Mouse (Mus musculus): Measurements from ENCODE around the gene Rpgrip1l. TPM values are rescaled to one million over a fixed set of nuclear protein-coding genes. Genes with fewer than 3 reads are reported as not detected.
A peak's percentile ranks its signal among the peaks of the same experiment; 100 is the strongest.

Gene Rpgrip1l
- polyA plus RNA-seq, 1 experiment from 2014 or later: 6.0 TPM

- Histone ChIP-seq H3K4me2 (replicated peaks; ENCODE audit: low read depth, low read length) (no peak overlapping the region), H3K9me3 (ENCODE audit: low read length) (no peaks in the 10 kb centered on the region), H3K27me3 (replicated peaks; ENCODE audit: insufficient read depth, low read length) (no peaks in the 10 kb centered on the region), H3K27ac (ENCODE audit: low read length) (no peak overlapping the region), H3K4me1 (ENCODE audit: insufficient read depth, low read depth, low read length) (no peaks in the 10 kb centered on the region), H3K4me3 (ENCODE audit: low read depth, low read length) (no peak overlapping the region), H3K36me3 (ENCODE audit: insufficient read depth, low read length) (no peaks in the 10 kb centered on the region), H3K9ac (replicated peaks; ENCODE audit: low read depth) (no peak overlapping the region)
- WGBS: 71% methylated on average over 3 of the region's 3 CpGs
- TF ChIP-seq EP300 (IDR thresholded peaks at IDR 0.05): no peak
- TF ChIP-seq CTCF (IDR thresholded peaks at IDR 0.05): no peak
- no peak for DNase-seq (ENCODE audit: low spot score)
- ATAC-seq: no peak
These were observed 98.8 kb downstream of the Rpgrip1l start for GRCm38 (mm10) chr8:91214287-91214686.

GRCm38 (mm10) chr8:91212948-91213347, 100.1 kb downstream of the Rpgrip1l start:
- Histone ChIP-seq H3K4me1 (ENCODE audit: insufficient read depth, low read depth, low read length) (no peaks in the 10 kb centered on the region), H3K4me3 (ENCODE audit: low read depth, low read length) (no peak overlapping the region), H3K36me3 (ENCODE audit: insufficient read depth, low read length) (no peaks in the 10 kb centered on the region), H3K9ac (replicated peaks; ENCODE audit: low read depth) (no peak overlapping the region), H3K4me2 (replicated peaks; ENCODE audit: low read depth, low read length) (no peak overlapping the region), H3K27me3 (replicated peaks; ENCODE audit: insufficient read depth, low read length) (no peaks in the 10 kb centered on the region), H3K27ac (ENCODE audit: low read length) (no peak overlapping the region), H3K9me3 (ENCODE audit: low read length) (no peaks in the 10 kb centered on the region)
- TF ChIP-seq EP300 (IDR thresholded peaks at IDR 0.05): no peak
- TF ChIP-seq CTCF (IDR thresholded peaks at IDR 0.05): no peak
- 53% methylated on average over 2 of the region's 2 CpGs for whole genome bisulfite sequencing
- ATAC-seq (no peak), DNase-seq (ENCODE audit: low spot score) (no peak)

GRCm38 (mm10) chr8:91209658-91210057, 103.4 kb downstream of the Rpgrip1l start:
- peak; percentile 71; the same call in 1 of the 2 replicates for ATAC-seq
- no peaks in the 10 kb centered on the region for H3K27me3 ChIP-seq (replicated peaks; ENCODE audit: insufficient read depth, low read length)
- TF ChIP-seq EP300 (IDR thresholded peaks at IDR 0.05) (peak; percentile 74), CTCF (IDR thresholded peaks at IDR 0.05) (no peak)
- no peaks in the 10 kb centered on the region for H3K36me3 ChIP-seq (ENCODE audit: insufficient read depth, low read length)
- peak; percentile 84 for DNase-seq (ENCODE audit: low spot score)
- peak overlapping the region; percentile 72 for H3K27ac ChIP-seq (ENCODE audit: low read length)
- WGBS: 54% methylated on average over 3 of the region's 3 CpGs
- no peak overlapping the region for H3K4me3 ChIP-seq (ENCODE audit: low read depth, low read length)
- H3K4me1 ChIP-seq (ENCODE audit: insufficient read depth, low read depth, low read length): no peaks in the 10 kb centered on the region
- H3K9me3 ChIP-seq (ENCODE audit: low read length): no peaks in the 10 kb centered on the region
- no peak overlapping the region for H3K9ac ChIP-seq (replicated peaks; ENCODE audit: low read depth)
- no peak overlapping the region for H3K4me2 ChIP-seq (replicated peaks; ENCODE audit: low read depth, low read length)

- ATAC-seq (no peak), DNase-seq (ENCODE audit: low spot score) (no peak)
- Histone ChIP-seq H3K9ac (replicated peaks; ENCODE audit: low read depth) (no peak overlapping the region), H3K4me3 (ENCODE audit: low read depth, low read length) (no peak overlapping the region), H3K9me3 (ENCODE audit: low read length) (no peaks in the 10 kb centered on the region), H3K4me1 (ENCODE audit: insufficient read depth, low read depth, low read length) (no peaks in the 10 kb centered on the region), H3K27ac (ENCODE audit: low read length) (no peak overlapping the region), H3K4me2 (replicated peaks; ENCODE audit: low read depth, low read length) (no peak overlapping the region), H3K27me3 (replicated peaks; ENCODE audit: insufficient read depth, low read length) (no peaks in the 10 kb centered on the region), H3K36me3 (ENCODE audit: insufficient read depth, low read length) (no peaks in the 10 kb centered on the region)
- TF ChIP-seq EP300 (IDR thresholded peaks at IDR 0.05): no peak
- TF ChIP-seq CTCF (IDR thresholded peaks at IDR 0.05): no peak
- WGBS: 48% methylated on average over 2 of the region's 2 CpGs
These were observed 105.4 kb downstream of the Rpgrip1l start for GRCm38 (mm10) chr8:91207676-91208075.

GRCm38 (mm10) chr8:91205897-91206296, 107.2 kb downstream of the Rpgrip1l start:
- H3K4me3 ChIP-seq (ENCODE audit: low read depth, low read length): no peak overlapping the region
- H3K9ac ChIP-seq (replicated peaks; ENCODE audit: low read depth): no peak overlapping the region
- ATAC-seq: no peak
- DNase-seq (ENCODE audit: low spot score): no peak
- WGBS: 73% methylated on average over 6 of the region's 6 CpGs
- H3K4me2 ChIP-seq (replicated peaks; ENCODE audit: low read depth, low read length): no peak overlapping the region
- H3K27ac ChIP-seq (ENCODE audit: low read length): no peak overlapping the region
- H3K9me3 ChIP-seq (ENCODE audit: low read length): no peaks in the 10 kb centered on the region
- H3K36me3 ChIP-seq (ENCODE audit: insufficient read depth, low read length): no peaks in the 10 kb centered on the region
- TF ChIP-seq CTCF (IDR thresholded peaks at IDR 0.05): no peak
- TF ChIP-seq EP300 (IDR thresholded peaks at IDR 0.05): no peak
- no peaks in the 10 kb centered on the region for H3K4me1 ChIP-seq (ENCODE audit: insufficient read depth, low read depth, low read length)
- no peaks in the 10 kb centered on the region for H3K27me3 ChIP-seq (replicated peaks; ENCODE audit: insufficient read depth, low read length)

GRCm38 (mm10) chr8:91201184-91201583, 111.9 kb downstream of the Rpgrip1l start:
- H3K4me2 ChIP-seq (replicated peaks; ENCODE audit: low read depth, low read length): no peak overlapping the region
- no peaks in the 10 kb centered on the region for H3K9me3 ChIP-seq (ENCODE audit: low read length)
- no peak overlapping the region for H3K27ac ChIP-seq (ENCODE audit: low read length)
- 64% methylated on average over 2 of the region's 2 CpGs for WGBS
- no peaks in the 10 kb centered on the region for H3K4me1 ChIP-seq (ENCODE audit: insufficient read depth, low read depth, low read length)
- TF ChIP-seq CTCF (IDR thresholded peaks at IDR 0.05): 0 out of 2 replicates have a peak, but pooled peaks have one; percentile 24
- TF ChIP-seq EP300 (IDR thresholded peaks at IDR 0.05): no peak
- DNase-seq (ENCODE audit: low spot score): no peak
- ATAC-seq: no peak
- no peaks in the 10 kb centered on the region for H3K36me3 ChIP-seq (ENCODE audit: insufficient read depth, low read length)
- no peak overlapping the region for H3K4me3 ChIP-seq (ENCODE audit: low read depth, low read length)
- H3K27me3 ChIP-seq (replicated peaks; ENCODE audit: insufficient read depth, low read length): no peaks in the 10 kb centered on the region
- no peak overlapping the region for H3K9ac ChIP-seq (replicated peaks; ENCODE audit: low read depth)

GRCm38 (mm10) chr8:91199876-91200275, 113.2 kb downstream of the Rpgrip1l start, which contains the start of gene Aktip:
Aktip (minus strand) TSS chr8:91199976.
- Histone ChIP-seq H3K4me1 (ENCODE audit: insufficient read depth, low read depth, low read length) (no peaks in the 10 kb centered on the region), H3K27ac (ENCODE audit: low read length) (no peak within 1 kb of the TSS), H3K9ac (replicated peaks; ENCODE audit: low read depth) (no peak within 1 kb of the TSS), H3K27me3 (replicated peaks; ENCODE audit: insufficient read depth, low read length) (no peaks in the 10 kb centered on the region), H3K4me3 (ENCODE audit: low read depth, low read length) (no peak within 1 kb of the TSS), H3K4me2 (replicated peaks; ENCODE audit: low read depth, low read length) (no peak within 1 kb of the TSS), H3K9me3 (ENCODE audit: low read length) (no peaks in the 10 kb centered on the region), H3K36me3 (ENCODE audit: insufficient read depth, low read length) (no peaks in the 10 kb centered on the region)
- no peak for TF ChIP-seq CTCF (IDR thresholded peaks at IDR 0.05)
- no peak for TF ChIP-seq EP300 (IDR thresholded peaks at IDR 0.05)
- WGBS: 93% methylated on average over 7 of the region's 7 CpGs
- no peak for ATAC-seq
- DNase-seq (ENCODE audit: low spot score): no peak

Measured in lung, postnatal 0 days (tissue).